Mouse (Mus musculus): ENCODE data around the gene BC005537. TPM values are rescaled to one million over a fixed set of nuclear protein-coding genes. Genes with fewer than 3 reads are reported as not detected.

Gene BC005537
- polyA plus RNA-seq, 1 experiment from 2014 or later, result 14.2 TPM

DNA sequence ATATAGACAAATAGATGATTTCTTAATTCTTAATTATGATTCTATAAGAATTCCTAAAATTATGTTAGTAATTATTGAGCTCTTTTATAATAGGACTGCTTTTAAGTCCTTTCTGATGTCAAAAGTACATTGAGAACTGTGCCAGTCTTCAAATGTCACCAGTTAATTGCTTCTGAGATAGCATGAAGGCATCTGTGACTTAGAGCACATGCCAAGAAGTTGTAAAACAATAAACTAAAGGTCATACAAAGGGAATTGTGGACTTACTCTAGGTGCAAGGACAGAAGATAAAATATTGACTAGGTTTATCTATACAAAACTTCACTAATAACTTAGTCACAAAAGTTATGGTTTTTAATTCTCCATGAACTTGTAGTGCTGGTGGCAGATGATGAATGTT lies 57.7 kb downstream of the BC005537 start:
- Histone ChIP-seq H3K9ac (no peak overlapping the region), H3K9me3 (no peaks in the 10 kb centered on the region), H3K27me3 (replicated peaks) (no peaks in the 10 kb centered on the region), H3K36me3 (no peaks in the 10 kb centered on the region), H3K27ac (no peak overlapping the region), H3K4me3 (replicated peaks) (no peak overlapping the region), H3K4me2 (no peak overlapping the region), H3K4me1 (no peaks in the 10 kb centered on the region)
- ATAC-seq (ENCODE audit: insufficient read depth, low FRiP score, low read depth), result no peak

GRCm38 (mm10) chr13:24861084-24861483 lies 59.6 kb downstream of the BC005537 start:
- Histone ChIP-seq H3K9ac (no peak overlapping the region), H3K4me2 (no peak overlapping the region)

DNA sequence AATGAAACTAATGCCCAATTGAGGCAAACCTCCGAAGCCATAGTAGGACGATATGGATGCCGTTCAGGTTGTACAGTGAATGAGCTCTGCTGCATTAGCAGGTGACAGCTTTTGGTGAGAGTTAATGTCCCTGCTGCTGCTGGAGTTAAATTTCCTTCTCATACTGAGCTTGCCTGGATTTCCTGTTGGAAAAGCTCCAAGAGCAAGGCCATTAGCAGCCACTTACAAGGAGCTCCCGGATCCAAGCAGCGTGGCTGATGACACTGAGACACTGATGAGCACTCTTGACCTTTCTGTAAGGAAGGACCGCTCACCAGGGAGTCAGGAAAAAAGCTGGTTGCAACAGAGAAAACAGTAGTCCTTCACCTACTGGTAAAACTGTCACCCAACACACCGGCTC lies 60.6 kb downstream of the BC005537 start:
- no peaks in the 10 kb centered on the region for H3K27me3 ChIP-seq (replicated peaks)
- no peaks in the 10 kb centered on the region for H3K36me3 ChIP-seq
- no peak overlapping the region for H3K4me3 ChIP-seq (replicated peaks)
- H3K27ac ChIP-seq, result no peak overlapping the region
- no peak for ATAC-seq (ENCODE audit: insufficient read depth, low FRiP score, low read depth)
- H3K4me1 ChIP-seq, result no peaks in the 10 kb centered on the region
- no peak overlapping the region for H3K4me2 ChIP-seq
- no peaks in the 10 kb centered on the region for H3K9me3 ChIP-seq
- WGBS, result 52% methylated on average over 7 of the region's 7 CpGs
- no peak overlapping the region for H3K9ac ChIP-seq

More at GRCm38 (mm10) chr13:24861084-24861483, 59.6 kb downstream of the BC005537 start:
- no peak for ATAC-seq (ENCODE audit: insufficient read depth, low FRiP score, low read depth)
- Histone ChIP-seq H3K9me3 (no peaks in the 10 kb centered on the region), H3K27me3 (replicated peaks) (no peaks in the 10 kb centered on the region), H3K4me1 (no peaks in the 10 kb centered on the region), H3K27ac (no peak overlapping the region), H3K4me3 (replicated peaks) (no peak overlapping the region), H3K36me3 (no peaks in the 10 kb centered on the region)
- 66% methylated on average over 12 of the region's 12 CpGs for WGBS

- no peak overlapping the region for H3K9ac ChIP-seq
- H3K27ac ChIP-seq, result no peak overlapping the region
- H3K36me3 ChIP-seq, result no peaks in the 10 kb centered on the region
- no peak overlapping the region for H3K4me2 ChIP-seq
- H3K4me1 ChIP-seq, result no peaks in the 10 kb centered on the region
- no peak for ATAC-seq (ENCODE audit: insufficient read depth, low FRiP score, low read depth)
- no peaks in the 10 kb centered on the region for H3K9me3 ChIP-seq
- 69% methylated on average over 7 of the region's 7 CpGs for WGBS
- H3K4me3 ChIP-seq (replicated peaks), result no peak overlapping the region
- H3K27me3 ChIP-seq (replicated peaks), result no peaks in the 10 kb centered on the region
Observed at GRCm38 (mm10) chr13:24862520-24862919, 61.1 kb downstream of the BC005537 start.

Other genes starting within 250 kb of the BC005537 start
- gene Ripor2, start 219.5 kb upstream of the BC005537 start, polyA plus RNA-seq (2015; fragmentation: Nextera tagmentation; extraction: Ambion mirVana), result 2.7 and 3.3 TPM in 2 replicates
- not detected in 2 replicates for gene Armh2, start 60.4 kb upstream of the BC005537 start, polyA plus RNA-seq (2015; fragmentation: Nextera tagmentation; extraction: Ambion mirVana)
- 111 TPM in 2 replicates for gene Gmnn, start 39.7 kb upstream of the BC005537 start, polyA plus RNA-seq (2015; fragmentation: Nextera tagmentation; extraction: Ambion mirVana)
- gene Acot13, start 29.9 kb downstream of the BC005537 start, polyA plus RNA-seq (2015; fragmentation: Nextera tagmentation; extraction: Ambion mirVana), result 102 and 103 TPM in 2 replicates
- 52.3 and 56.3 TPM in 2 replicates for gene Tdp2, start 30.0 kb downstream of the BC005537 start, polyA plus RNA-seq (2015; fragmentation: Nextera tagmentation; extraction: Ambion mirVana)
- 0.51 and 0.79 TPM in 2 replicates for gene D130043K22Rik, start 43.5 kb downstream of the BC005537 start, polyA plus RNA-seq (2015; fragmentation: Nextera tagmentation; extraction: Ambion mirVana)
- 9.5 and 11.2 TPM in 2 replicates for gene Aldh5a1, start 136.0 kb downstream of the BC005537 start, polyA plus RNA-seq (2015; fragmentation: Nextera tagmentation; extraction: Ambion mirVana)
- 3.1 and 3.2 TPM in 2 replicates for gene Gpld1, start 141.5 kb downstream of the BC005537 start, polyA plus RNA-seq (2015; fragmentation: Nextera tagmentation; extraction: Ambion mirVana)
- 15.0 and 17.2 TPM in 2 replicates for gene Mrs2, start 218.7 kb downstream of the BC005537 start, polyA plus RNA-seq (2015; fragmentation: Nextera tagmentation; extraction: Ambion mirVana)

Data from stomach, embryonic 15.5 days (tissue).